Comparison of ENCODE assay signal across 17 mouse cellular contexts in the genomic region with DNA sequence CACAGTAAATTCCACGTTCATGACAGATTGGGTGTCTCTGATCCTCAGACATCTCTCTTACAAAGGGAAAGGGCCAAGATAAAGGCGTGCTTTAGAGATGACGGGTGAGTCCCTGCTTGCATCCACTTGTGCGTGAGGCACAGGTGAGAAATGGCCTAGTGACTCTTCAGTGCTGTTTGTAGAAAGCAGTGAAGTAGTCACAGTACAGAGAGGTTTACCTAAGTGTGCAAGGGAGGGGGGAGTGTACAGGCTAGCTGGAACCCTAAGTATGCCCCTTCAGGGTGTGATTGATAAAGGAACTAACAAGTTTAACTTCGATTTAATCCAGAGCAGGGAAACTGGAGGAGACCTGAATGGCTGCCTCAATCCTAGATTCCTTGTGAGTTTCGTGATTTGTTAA.
DNase-seq lines count a peak whose midpoint lies in the region; ATAC-seq and TF ChIP-seq lines count a peak whose summit lies in the region.
"Had no signal": no experiment of that assay in that cellular context is flagged by ENCODE, and none has a peak within 500 bp of the region (broad histone marks: within the 10 kb centered on the region; RNA-seq: fewer than 3 reads in every experiment).

No protein-coding gene starts in this region.

- peaks cover 19% of the 10 kb centered on the region for H3K4me1 ChIP-seq in liver, adult 2 months (ENCODE audit: control insufficient read depth, insufficient read depth, low read length)
- peaks cover 6% of the 10 kb centered on the region for H3K4me1 ChIP-seq in liver, embryonic 12.5 days
- no peaks in the 10 kb centered on the region for H3K4me1 ChIP-seq in embryonic facial prominence, embryonic 15.5 days
- H3K4me1 ChIP-seq in intestine, embryonic 14.5 days (replicated peaks; ENCODE audit: control insufficient read depth, insufficient read depth, low read length), result no peaks in the 10 kb centered on the region
- H3K4me1 ChIP-seq: forebrain, embryonic 15.5 days; midbrain, embryonic 10.5 days had no signal

- no peak for TF ChIP-seq POLR2A in liver, adult 2 months (IDR thresholded peaks at IDR 0.05; ENCODE audit: extremely low read depth, insufficient read depth, low read length)

- no peak for ATAC-seq in liver, embryonic 12.5 days
- no peak for ATAC-seq in embryonic facial prominence, embryonic 15.5 days (ENCODE audit: insufficient number of reproducible peaks, low FRiP score, low TSS enrichment, low read depth)
- ATAC-seq in intestine, embryonic 14.5 days (replicated peaks; ENCODE audit: low FRiP score, low TSS enrichment, low read depth), result peak; percentile 30; the same call in 1 of the 2 replicates
- ATAC-seq: forebrain, embryonic 15.5 days had no signal

- H3K4me2 ChIP-seq in liver, embryonic 12.5 days, result no peak overlapping the region
- no peak overlapping the region for H3K4me2 ChIP-seq in embryonic facial prominence, embryonic 15.5 days (replicated peaks)
- no peak overlapping the region for H3K4me2 ChIP-seq in intestine, embryonic 14.5 days (ENCODE audit: low read length)
- H3K4me2 ChIP-seq: forebrain, embryonic 15.5 days; hindbrain, embryonic 14.5 days had no signal

- intact Hi-C loops in left cerebral cortex, postnatal 36 days (cut with DNase I), result no loop called here

- H3K36me3 ChIP-seq in liver, adult 2 months (ENCODE audit: control insufficient read depth, insufficient read depth, low read length), result peaks cover 21% of the 10 kb centered on the region
- H3K36me3 ChIP-seq in liver, embryonic 12.5 days, result peaks cover 29% of the 10 kb centered on the region
- peaks cover 58% of the 10 kb centered on the region for H3K36me3 ChIP-seq in embryonic facial prominence, embryonic 15.5 days
- peaks cover 63% of the 10 kb centered on the region for H3K36me3 ChIP-seq in intestine, embryonic 14.5 days (ENCODE audit: control insufficient read depth, insufficient read depth, low read length)
- H3K36me3 ChIP-seq: forebrain, embryonic 15.5 days had no signal

- H3K27me3 ChIP-seq in liver, adult 2 months (ENCODE audit: control insufficient read depth, insufficient read depth, low read length), result no peaks in the 10 kb centered on the region
- H3K27me3 ChIP-seq in liver, embryonic 12.5 days (replicated peaks), result no peaks in the 10 kb centered on the region
- no peaks in the 10 kb centered on the region for H3K27me3 ChIP-seq in embryonic facial prominence, embryonic 15.5 days
- H3K27me3 ChIP-seq in intestine, embryonic 14.5 days (replicated peaks; ENCODE audit: control insufficient read depth, insufficient read depth, low read length), result no peaks in the 10 kb centered on the region
- H3K27me3 ChIP-seq: forebrain, embryonic 15.5 days had no signal

- peak; percentile 25 for DNase-seq in liver, adult 2 months (ENCODE audit: extremely low read depth, low read depth, low spot score)
- no peak for DNase-seq in intestine, embryonic 14.5 days (ENCODE audit: low spot score)
- peak; percentile 16 for DNase-seq in lung, postnatal 25 days (ENCODE audit: low spot score)
- no peak for DNase-seq in left cerebral cortex, adult 18-20 months (ENCODE audit: low spot score in 2 of 2)
- DNase-seq in left cerebral cortex, postnatal 36 days (ENCODE audit: low spot score in 2 of 2), result no peak
- DNase-seq in embryo, embryonic 9.5 days (ENCODE audit: extremely low spot score), result no peak
- DNase-seq: cerebellum, adult 18-20 months; cerebellum, postnatal 36 days; gastrocnemius, postnatal 36 days; layer of hippocampus, postnatal 36 days; right cerebral cortex, postnatal 14 days had no signal

- no peaks in the 10 kb centered on the region for H3K79me2 ChIP-seq in liver, adult 2 months (ENCODE audit: control insufficient read depth, insufficient read depth, low read length)

- peak overlapping the region; percentile 67 for H3K27ac ChIP-seq in liver, adult 2 months (replicated peaks; ENCODE audit: insufficient read depth, low read depth, low read length)
- H3K27ac ChIP-seq in liver, embryonic 12.5 days, result no peak overlapping the region
- H3K27ac ChIP-seq in embryonic facial prominence, embryonic 15.5 days (replicated peaks), result 0 out of 2 replicates have a peak overlapping the region, but pooled peaks have one; percentile 22
- peak overlapping the region; percentile 39 for H3K27ac ChIP-seq in intestine, embryonic 14.5 days (ENCODE audit: low read depth)
- H3K27ac ChIP-seq: forebrain, embryonic 15.5 days; hindbrain, embryonic 14.5 days; layer of hippocampus, adult 2 months; midbrain, embryonic 10.5 days had no signal

- H3K9me3 ChIP-seq in liver, embryonic 12.5 days (replicated peaks), result no peaks in the 10 kb centered on the region
- H3K9me3 ChIP-seq in embryonic facial prominence, embryonic 15.5 days (replicated peaks), result no peaks in the 10 kb centered on the region
- no peaks in the 10 kb centered on the region for H3K9me3 ChIP-seq in intestine, embryonic 14.5 days (ENCODE audit: control insufficient read depth, low read length)
- H3K9me3 ChIP-seq: forebrain, embryonic 15.5 days; midbrain, embryonic 10.5 days had no signal

- 82% methylated on average over 6 of the region's 6 CpGs for WGBS in liver, adult 2 months
- WGBS in liver, embryonic 12.5 days (ENCODE audit: insufficient replicate concordance), result 74% methylated on average over 6 of the region's 6 CpGs
- 81% methylated on average over 6 of the region's 6 CpGs for WGBS in embryonic facial prominence, embryonic 15.5 days
- WGBS in intestine, embryonic 14.5 days, result 64% methylated on average over 6 of the region's 6 CpGs

- H3K9ac ChIP-seq in liver, adult 2 months (ENCODE audit: low read depth, low read length), result no peak overlapping the region
- no peak overlapping the region for H3K9ac ChIP-seq in liver, embryonic 12.5 days
- H3K9ac ChIP-seq in embryonic facial prominence, embryonic 15.5 days, result no peak overlapping the region
- no peak overlapping the region for H3K9ac ChIP-seq in intestine, embryonic 14.5 days (ENCODE audit: low read length)
- H3K9ac ChIP-seq: forebrain, embryonic 15.5 days; hindbrain, embryonic 14.5 days had no signal

- no peak for TF ChIP-seq CTCF in liver, adult 2 months (IDR thresholded peaks at IDR 0.05; ENCODE audit: low read depth, low read length)

- no peak overlapping the region for H3K4me3 ChIP-seq in liver, adult 2 months (ENCODE audit: insufficient read depth, low read depth, low read length)
- no peak overlapping the region for H3K4me3 ChIP-seq in liver, embryonic 12.5 days
- H3K4me3 ChIP-seq in embryonic facial prominence, embryonic 15.5 days (replicated peaks), result no peak overlapping the region
- no peak overlapping the region for H3K4me3 ChIP-seq in intestine, embryonic 14.5 days (ENCODE audit: low read depth, low read length)
- H3K4me3 ChIP-seq: forebrain, embryonic 15.5 days; layer of hippocampus, adult 2 months; midbrain, embryonic 10.5 days had no signal

Comparison
In these comparisons a context has a peak if more than half of its experiments do, and no peak if none do; other contexts are left out.
1. DNase-seq: peak in liver, adult 2 months (single experiment) and lung, postnatal 25 days (single experiment); none in intestine, embryonic 14.5 days (single experiment), left cerebral cortex, adult 18-20 months (0 of 2), left cerebral cortex, postnatal 36 days (0 of 2) and embryo, embryonic 9.5 days (single experiment).